Mouse (Mus musculus): ENCODE measurements at regions not wholly inside any gene's neighbourhood (a gene's known extent, or its start where the extent isn't known, plus 50 kb on each side); places are given as distances from the start of the nearest gene placed in this dataset.

DNA sequence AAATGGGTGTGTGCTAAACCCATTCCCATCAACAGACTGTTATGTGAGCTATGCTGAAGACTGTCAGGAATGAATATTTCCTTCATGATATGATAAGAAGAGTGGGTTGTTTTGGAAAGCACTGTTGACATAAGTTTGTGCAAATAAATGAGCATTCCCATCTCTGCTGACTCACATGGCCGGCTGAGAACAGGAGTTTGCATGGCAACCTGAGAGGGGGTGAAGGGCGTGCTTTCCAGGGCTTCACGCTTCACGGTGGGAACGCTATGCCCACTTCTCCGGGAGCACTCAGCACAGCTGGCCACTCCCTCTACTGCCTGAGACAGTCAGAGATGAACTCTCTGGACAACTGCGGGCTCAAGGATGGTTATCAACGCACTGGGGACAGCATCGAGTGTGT is 348.9 kb upstream of the Slc24a5 start:
- DNase-seq = no peak
- Histone ChIP-seq H3K27ac (no peak overlapping the region), H3K4me3 (no peak overlapping the region)
- TF ChIP-seq CTCF (IDR thresholded peaks at IDR 0.05) = no peak
- intact Hi-C loops (cut with DNase I) = no loop called here

DNA sequence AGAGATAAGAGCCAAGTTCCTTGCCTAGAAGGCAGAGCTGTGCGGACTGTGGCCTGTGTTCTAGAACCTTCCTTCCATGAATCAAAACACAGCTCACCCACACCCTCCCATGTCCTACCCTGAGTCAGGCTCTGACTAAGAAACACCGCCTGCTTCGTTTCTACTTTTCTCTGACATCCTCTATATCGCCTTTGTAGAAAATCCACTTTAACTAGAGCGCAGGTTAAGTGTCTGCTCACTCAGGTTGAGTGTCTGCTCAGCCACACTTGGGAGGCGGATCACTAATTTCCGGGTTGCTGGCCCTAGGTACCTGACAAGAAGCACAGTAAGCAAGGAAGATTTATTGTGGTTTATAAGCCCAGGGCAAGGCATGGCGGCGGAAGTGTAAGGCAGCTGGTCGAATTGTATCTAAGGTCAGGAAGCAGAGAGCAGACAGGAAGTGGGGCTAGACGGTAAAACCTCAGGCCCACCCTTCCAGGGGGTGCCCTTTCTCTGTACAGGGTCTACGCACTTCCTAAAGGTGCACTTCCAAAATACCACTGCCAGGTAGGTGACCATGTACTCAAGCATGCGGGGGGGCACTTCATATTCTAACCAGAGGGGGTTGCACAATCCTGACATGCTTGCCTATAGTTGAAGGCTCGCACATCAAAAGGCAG is 348.0 kb upstream of the Slc24a5 start:
- H3K27ac ChIP-seq = no peak overlapping the region
- no peak for DNase-seq
- no peak overlapping the region for H3K4me3 ChIP-seq
- intact Hi-C loops (cut with DNase I) = no loop called here
- TF ChIP-seq CTCF (IDR thresholded peaks at IDR 0.05) = no peak

DNA sequence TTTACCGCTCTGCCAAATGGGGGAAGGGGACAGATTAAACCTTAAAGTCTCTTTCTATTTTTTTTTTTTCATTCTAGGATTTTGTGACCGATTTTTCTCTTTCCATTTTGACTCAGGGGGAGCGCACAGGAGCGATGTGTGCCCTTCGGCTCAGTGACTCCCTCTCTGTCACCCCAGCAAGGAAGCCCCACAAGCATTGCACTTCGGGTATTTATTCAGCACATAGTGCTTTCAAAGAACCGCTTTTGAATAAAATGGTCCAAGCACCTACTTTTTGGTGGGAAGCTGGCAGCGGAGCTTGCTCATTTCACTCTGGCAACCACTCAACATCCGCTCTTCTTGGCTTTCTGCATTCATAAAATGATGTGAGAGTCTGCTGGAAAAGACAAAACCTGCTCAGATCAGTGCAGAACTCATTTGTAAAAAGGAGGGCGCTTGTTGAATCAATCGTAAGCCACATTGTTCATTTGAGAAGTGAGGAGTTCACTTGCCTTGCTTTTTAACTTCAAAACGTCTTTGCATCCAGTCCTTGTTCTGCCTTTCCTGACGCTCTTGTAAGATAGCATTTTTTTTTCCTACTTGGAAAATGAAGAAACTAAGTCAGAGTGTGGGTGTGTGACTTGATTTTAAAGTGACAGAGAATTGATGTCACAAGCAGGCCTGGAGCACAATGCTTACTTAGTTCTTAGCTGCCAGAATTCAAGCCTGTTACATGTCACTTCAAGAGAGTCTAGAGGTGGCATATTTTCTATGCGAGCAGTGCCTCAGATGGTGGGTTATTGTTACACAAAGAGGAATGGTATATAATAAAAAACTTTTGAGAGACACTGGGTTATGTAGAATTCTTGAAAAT is 347.1 kb upstream of the Slc24a5 start:
- no peak overlapping the region for H3K27ac ChIP-seq
- H3K4me3 ChIP-seq = no peak overlapping the region
- intact Hi-C loops (cut with DNase I) = no loop called here
- DNase-seq = no peak
- no peak for TF ChIP-seq CTCF (IDR thresholded peaks at IDR 0.05)

DNA sequence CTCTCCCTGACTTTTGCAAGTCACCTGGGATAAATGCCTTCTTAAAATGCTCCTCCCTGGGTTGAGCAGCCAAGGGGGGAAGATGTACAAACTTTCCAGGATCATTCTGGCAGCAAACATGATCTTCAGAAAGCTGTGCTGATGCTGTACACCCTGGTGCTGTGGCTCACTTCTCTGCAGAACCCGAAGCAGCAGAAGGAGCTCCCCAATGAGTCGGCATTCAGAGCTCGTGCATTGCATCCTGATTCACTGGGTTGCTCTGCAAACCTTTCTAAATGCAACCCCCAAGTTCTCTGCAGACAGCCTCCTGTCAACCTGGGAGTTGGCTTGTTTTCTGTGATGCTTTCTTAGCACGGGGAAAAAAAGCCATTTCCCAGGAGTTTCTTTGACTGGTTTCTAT is 343.8 kb upstream of the Slc24a5 start:
- Histone ChIP-seq H3K27ac (no peak overlapping the region), H3K4me3 (no peak overlapping the region)
- intact Hi-C loops (cut with DNase I) = no loop called here
- DNase-seq = no peak
- no peak for TF ChIP-seq CTCF (IDR thresholded peaks at IDR 0.05)

DNA sequence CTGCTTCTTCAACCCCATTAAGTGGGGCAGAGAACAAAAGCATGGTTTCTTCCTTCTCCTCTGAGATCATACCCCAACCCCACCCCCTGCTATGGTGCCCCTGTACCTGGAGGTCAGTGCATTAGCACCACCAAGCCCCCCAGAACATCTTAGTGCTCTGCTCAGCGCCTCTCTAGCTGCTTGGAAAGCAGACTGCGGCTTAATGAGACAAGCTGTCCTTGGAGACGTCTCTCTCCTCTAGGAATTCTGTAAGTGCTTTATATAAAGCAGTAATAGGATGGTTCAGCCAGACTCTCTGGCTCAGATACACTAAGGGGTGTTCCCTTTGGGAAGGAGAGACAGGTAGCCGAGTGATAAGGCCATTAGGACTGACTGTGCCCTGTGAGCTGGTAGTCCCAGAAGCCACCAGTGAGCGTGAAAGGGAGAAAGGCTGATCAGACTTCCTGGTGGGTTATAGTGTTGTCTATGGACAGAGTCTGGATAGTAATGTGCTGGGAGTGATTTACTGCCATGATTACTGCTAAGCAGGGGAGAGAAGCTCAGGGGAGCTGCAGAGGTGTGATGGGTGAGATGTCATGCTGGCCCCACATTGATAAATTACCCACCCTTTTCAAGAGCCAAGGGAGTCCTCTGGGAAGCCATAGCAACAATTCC is 343.0 kb upstream of the Slc24a5 start:
- TF ChIP-seq CTCF (IDR thresholded peaks at IDR 0.05) = no peak
- H3K4me3 ChIP-seq = no peak overlapping the region
- intact Hi-C loops (cut with DNase I) = no loop called here
- H3K27ac ChIP-seq = no peak overlapping the region
- DNase-seq = no peak

DNA sequence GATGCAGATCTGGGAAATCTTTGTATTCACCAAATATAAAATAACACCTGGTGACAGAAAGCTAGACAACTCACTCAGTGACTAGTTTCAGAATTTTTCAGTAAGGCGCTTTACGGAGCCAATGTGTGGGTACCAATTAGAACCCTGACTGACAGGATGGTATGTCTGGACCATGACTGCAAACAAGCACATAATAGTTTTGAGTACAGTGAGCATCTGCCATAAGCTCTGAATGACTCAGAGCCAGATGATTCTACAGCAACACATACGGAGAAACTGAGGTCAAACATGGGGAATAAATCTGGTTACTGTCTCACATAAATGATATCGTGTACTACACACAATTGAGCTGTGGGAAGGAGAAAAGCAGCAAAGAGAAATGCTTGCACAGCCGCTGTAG is 339.9 kb upstream of the Slc24a5 start:
- no peak overlapping the region for H3K4me3 ChIP-seq
- no peak for DNase-seq
- TF ChIP-seq CTCF (IDR thresholded peaks at IDR 0.05) = no peak
- intact Hi-C loops (cut with DNase I) = no loop called here
- no peak overlapping the region for H3K27ac ChIP-seq

DNA sequence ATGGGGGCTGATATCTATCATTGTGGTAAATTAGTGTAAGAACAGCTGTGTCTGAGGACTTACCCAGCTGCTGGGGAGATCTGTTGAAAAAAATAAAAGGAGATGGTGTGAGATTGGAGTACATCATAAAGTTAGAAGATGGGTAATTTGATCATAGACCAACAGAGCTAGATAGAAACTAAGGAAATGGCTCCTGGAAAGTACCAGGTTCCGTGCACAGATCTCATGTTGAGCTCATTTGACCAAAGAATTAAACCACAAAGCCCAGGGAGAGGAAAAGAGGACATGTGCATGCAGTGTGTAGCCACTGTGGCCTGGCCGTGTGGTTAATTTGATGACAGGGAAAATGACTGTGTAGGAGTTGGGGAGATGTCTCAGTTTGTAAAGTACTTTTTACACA is 335.3 kb upstream of the Slc24a5 start:
- Histone ChIP-seq H3K27ac (no peak overlapping the region), H3K4me3 (no peak overlapping the region)
- no peak for DNase-seq
- intact Hi-C loops (cut with DNase I) = no loop called here
- no peak for TF ChIP-seq CTCF (IDR thresholded peaks at IDR 0.05)

DNA sequence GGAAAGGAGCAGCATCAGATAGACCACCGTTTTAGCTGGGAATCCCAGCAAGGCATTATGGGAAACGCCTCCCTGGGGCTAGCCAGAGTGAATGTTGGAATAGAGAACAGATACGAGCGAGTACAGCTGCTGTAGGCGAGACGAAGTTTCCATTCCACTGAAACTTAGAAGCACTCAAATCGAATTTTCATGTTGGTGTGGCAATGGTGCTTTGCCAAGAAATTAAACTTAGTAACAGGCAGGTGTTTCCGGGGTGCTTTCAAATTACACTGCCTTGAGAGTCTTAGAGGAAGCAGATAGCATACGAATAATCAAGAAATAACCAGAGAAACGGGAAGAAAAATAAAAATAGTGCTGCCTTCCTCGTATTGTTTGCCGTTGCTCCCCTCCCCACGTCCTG is 327.1 kb upstream of the Slc24a5 start:
- H3K4me3 ChIP-seq = peak overlapping the region; percentile 50
- H3K27ac ChIP-seq = peak overlapping the region; percentile 53

DNA sequence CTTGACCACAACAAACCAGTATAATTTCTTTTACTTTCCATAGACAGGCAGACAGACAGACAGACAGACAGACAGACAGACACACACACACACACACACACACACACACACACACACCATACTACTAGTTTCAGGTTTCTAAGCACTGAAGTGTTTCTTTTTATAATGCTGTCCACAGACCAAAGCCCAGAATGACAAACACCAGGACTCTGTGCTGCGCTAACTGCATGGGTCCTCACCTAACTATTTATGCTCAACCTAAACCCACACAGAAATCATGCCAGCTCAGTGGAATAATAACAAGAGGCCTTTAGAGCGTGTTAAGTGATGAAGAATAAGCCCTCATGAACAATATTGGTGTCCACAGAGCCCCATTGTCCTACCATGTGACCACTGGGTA is 325.0 kb upstream of the Slc24a5 start:
- no peak for TF ChIP-seq CTCF (IDR thresholded peaks at IDR 0.05)
- DNase-seq = no peak
- H3K4me3 ChIP-seq = no peak overlapping the region
- intact Hi-C loops (cut with DNase I) = no loop called here
- no peak overlapping the region for H3K27ac ChIP-seq

More for the DNA sequence above, 327.1 kb upstream of the Slc24a5 start:
- TF ChIP-seq CTCF (IDR thresholded peaks at IDR 0.05) = no peak
- intact Hi-C loops (cut with DNase I) = no loop called here
- DNase-seq = no peak

DNA sequence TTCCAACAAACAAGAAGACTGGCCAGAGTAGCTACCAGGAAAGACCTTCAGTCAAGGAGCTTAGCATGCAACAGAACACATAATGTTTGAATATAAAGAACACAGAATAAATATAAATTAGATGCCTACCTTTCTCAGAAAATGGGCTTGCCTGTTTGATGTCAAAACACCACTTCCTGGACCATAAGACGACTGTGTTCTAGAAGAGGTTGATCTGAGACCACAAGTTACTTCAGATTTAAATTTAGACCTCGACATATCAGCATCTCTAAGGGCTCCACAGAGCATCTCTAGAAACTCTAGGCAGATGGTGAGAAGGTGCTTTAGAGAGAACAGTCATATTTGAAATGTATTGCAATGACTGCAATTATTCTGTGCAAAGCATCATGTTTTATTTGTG is 322.9 kb upstream of the Slc24a5 start:
- H3K4me3 ChIP-seq = no peak overlapping the region
- no peak for DNase-seq
- TF ChIP-seq CTCF (IDR thresholded peaks at IDR 0.05) = no peak
- no peak overlapping the region for H3K27ac ChIP-seq
- intact Hi-C loops (cut with DNase I) = no loop called here

DNA sequence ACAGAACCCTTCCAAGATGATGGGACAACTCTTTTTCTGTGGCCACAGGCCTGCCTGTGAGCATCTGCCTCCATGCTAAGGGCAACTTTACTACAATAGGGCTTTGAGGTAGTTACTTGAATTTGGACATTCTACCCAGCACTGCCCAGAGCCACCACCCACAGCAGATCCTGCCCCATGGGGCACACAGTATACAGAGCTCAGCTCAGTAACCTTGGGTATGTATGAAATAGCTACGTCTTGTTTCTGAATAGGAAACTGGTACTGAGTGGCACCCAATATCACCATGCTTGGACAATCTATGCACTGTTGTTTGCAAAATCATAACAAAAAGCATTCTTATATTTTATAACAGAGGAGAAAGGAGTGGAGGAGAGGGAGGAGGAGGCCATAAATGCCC is 320.8 kb upstream of the Slc24a5 start:
- no peak for DNase-seq
- Histone ChIP-seq H3K4me3 (no peak overlapping the region), H3K27ac (no peak overlapping the region)
- intact Hi-C loops (cut with DNase I) = no loop called here
- TF ChIP-seq CTCF (IDR thresholded peaks at IDR 0.05) = no peak

DNA sequence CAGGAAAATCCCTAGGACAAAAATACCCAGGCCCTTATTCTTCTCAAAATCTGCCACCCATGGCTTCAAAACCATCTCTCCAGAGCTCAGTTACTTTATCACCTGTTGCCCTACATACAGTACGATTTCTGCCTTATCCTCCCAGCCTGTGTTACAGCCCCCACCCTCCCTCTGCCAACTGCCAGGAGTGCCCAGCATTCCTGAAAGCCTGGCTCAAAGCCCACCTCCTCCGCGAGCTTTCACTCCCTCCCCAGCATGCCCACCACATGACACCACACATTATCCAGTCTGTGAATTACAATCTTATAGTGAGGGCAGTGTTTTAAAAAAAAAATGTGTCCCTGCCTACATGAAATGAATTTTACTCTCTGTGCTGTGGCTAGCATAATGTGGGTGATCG is 320.3 kb upstream of the Slc24a5 start:
- no peak overlapping the region for H3K27ac ChIP-seq
- H3K4me3 ChIP-seq = no peak overlapping the region
- no peak for TF ChIP-seq CTCF (IDR thresholded peaks at IDR 0.05)
- DNase-seq = peak; percentile 21
- intact Hi-C loops (cut with DNase I) = no loop called here

DNA sequence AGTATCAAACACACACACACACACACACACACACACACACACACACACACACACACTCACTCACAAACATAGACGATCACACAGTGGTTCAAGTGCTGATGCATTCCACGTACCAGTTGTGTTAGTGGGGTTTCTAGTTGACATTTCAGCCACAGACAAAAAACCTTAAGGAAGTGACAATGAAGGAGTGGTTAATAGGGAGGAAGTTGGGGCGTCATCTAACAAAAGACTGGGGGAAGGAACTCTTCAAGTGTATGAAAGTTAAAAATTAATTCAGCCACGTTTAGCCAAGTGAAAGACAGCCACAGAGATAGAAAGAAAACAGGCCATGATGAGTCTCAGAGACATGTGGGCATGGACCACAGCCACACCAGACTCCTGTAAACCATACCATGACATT is 316.1 kb upstream of the Slc24a5 start:
- Histone ChIP-seq H3K4me3 (no peak overlapping the region), H3K27ac (no peak overlapping the region)
- DNase-seq = no peak
- intact Hi-C loops (cut with DNase I) = no loop called here
- TF ChIP-seq CTCF (IDR thresholded peaks at IDR 0.05) = no peak
